Mouse (Mus musculus): ENCODE data around the gene Ptchd1.

Gene Ptchd1

DNA sequence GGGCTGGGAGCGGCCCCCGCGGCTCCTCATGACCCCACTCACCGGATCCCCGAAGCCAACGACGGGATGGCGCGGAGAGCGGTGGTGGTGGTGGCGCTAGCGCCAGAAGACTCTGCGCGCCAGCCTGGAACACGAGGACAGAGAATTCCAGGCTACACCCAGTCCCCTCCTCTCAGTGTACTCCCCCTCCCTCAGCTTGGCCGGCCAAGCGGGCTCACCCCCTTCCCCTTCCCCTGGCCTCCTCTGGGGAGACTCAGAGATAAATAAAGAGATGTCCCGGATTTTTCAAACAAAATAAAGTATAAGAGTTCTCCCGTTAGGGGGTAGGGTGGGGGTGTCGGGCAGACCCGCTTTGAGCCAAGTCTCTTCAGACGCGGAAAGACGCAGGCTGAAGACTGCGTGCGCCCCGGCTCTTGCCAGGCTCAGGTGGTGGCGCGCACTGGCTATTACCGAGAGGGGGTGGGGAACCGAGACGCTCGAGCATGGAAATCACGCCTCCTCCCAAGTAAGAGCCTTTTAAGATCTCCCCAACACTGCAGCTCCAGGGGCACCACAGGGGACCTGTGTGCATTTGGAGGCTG, at the start of gene Ptchd1:
Gene Ptchd1 (minus strand): TSS at position 114 of the 581 bp plus-strand sequence.
- ChIA-PET CTCF (no interaction called here), POLR2A (interaction anchor here in 1 of 4 experiments (0.5 kb wide), 1 partner anchor 413 kb away, joined by 3 read pairs; no protein-coding TSS in a partner anchor)

- ChIA-PET POLR2A (no interaction called here), CTCF (no interaction called here)
Measured at GRCm38 (mm10) chrX:155657971-155658370, 34.4 kb upstream of the Ptchd1 start.

DNA sequence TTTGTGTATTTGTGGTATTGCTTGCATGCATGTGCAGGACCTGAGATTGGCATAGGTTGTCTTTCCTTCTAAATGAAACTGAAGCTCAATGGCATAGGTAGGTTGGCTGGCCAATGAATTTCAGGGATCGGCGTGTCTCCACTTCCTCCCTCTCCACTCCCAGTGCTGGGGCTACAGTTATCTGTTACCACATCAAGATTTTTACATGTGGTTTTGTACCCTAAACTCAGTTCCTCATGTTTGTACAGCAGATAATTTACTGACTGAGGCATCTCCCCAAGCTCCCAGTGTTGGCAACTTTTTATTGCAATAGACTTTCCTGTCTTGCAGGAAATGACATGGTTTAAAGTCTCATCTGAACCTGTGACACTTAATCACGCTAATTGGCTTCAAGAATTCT, 22.4 kb upstream of the Ptchd1 start:
- POLR2A ChIA-PET, result no interaction called here
- CTCF ChIA-PET, result no interaction called here

DNA sequence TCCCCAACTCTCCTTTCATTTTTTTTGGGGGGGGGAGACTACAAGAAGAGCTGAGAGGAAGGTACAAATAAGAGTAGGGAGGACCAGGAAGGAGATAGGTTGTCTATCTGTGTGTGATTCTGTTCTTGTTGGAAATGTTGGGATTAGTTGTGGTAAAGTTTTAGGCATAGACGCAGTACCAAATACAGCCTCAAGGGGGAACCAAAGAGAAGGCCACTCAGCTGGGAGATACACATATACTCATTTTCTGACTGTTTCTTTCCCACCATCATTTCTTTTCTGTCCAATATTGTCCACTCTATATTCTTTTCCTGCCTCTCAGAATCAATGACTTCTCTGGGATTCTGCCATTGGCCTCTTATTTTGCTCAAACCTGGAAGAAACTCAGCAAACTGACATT, 20.4 kb upstream of the Ptchd1 start:
- POLR2A ChIA-PET, result no interaction called here
- CTCF ChIA-PET, result interaction anchor here in 1 of 4 experiments (0.7 kb wide), 1 partner anchor 1243 kb away, joined by 4 read pairs; no protein-coding TSS in a partner anchor

DNA sequence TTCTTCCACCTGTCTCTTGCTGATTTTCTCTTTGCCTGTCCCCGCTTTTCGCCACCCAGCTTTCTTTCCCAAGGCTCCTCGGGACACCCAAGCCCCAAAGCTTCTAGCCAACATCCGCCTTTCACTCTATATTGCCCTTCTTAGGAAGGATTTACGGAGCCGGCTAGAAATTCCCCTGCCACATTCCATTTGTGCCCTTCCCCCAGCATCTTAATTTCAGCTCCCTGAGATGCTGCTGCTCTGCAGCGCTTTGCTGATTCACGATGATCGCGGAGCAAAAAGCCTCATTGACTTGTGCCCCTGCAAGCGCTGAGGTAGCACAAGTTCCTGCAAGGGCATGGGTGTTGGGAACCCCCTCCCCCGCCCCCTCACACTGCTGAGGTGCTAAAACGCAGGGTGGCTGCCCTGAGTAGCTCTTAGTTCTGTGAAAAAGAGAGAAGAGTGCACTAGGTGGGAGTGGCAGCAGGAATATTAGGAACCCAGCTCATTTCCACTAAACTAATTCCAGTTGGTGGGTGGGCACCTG, 2.1 kb upstream of the Ptchd1 start:
- ChIA-PET CTCF (interaction anchor here in 1 of 4 experiments (0.6 kb wide), 1 partner anchor 143 kb away, joined by 3 read pairs; no protein-coding TSS in a partner anchor), POLR2A (no interaction called here)

DNA sequence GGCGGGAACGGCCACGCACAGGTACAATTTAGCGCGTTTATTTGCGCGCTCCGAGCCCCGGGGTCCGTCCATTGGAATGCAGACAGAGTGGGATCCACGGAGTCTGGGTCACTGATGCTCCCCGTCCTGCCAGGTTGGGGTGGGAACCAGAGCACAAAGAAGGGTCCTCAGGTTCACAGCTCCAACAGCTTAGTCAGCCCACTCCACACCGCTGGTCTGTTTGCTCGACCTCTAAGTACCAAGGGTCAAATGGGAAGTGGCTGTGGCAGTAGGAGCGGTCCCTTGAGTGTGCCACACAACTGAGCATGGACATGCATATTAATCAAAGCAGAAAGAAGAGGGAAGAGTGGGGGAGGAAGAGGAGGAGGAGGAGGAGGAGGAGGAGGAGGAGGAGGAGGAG, 1.3 kb upstream of the Ptchd1 start:
- POLR2A ChIA-PET, result no interaction called here
- CTCF ChIA-PET, result interaction anchor here in 1 of 4 experiments (0.6 to 0.7 kb wide), 3 partner anchors 143 to 272 kb away, joined by 3 to 13 read pairs (median 3); no protein-coding TSS in a partner anchor

DNA sequence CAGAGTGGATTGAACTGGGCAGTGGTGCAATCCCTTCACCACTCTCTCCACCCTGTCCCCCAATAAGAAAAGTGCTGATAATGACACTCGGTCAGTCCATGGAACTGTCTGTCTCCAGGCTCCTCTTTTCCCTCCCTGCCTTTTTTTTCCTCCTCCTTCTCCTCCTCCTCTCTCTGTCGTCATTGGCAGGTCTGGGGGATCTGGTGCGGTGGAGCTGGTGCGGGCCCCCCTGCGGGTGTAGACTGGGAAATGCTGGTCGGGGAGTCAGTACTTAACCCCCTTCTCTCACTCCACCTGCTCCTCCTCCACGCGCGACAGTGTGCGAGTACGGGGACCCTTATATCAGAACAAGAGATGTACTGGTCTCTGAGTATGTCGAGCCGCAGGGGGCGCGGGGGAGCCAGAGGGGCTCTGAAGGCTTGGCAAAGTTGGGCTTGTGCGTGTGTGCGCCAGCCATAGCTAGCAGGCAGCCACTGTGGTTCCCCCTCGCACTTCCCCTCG, 777 bp upstream of the Ptchd1 start, which contains the start of gene Gm15155:
Gene Gm15155 (plus strand): TSS at position 401 of the 501 bp plus-strand sequence.
- ChIA-PET CTCF (interaction anchor here in 1 of 4 experiments (0.7 kb wide), 1 partner anchor 251 kb away, joined by 13 read pairs; no protein-coding TSS in a partner anchor), POLR2A (interaction anchor here in 1 of 4 experiments (0.5 kb wide), 1 partner anchor 413 kb away, joined by 3 read pairs; no protein-coding TSS in a partner anchor)

- ChIA-PET POLR2A (no interaction called here), CTCF (no interaction called here)
Measured at GRCm38 (mm10) chrX:155622961-155623599, 534 bp downstream of the Ptchd1 start.

- ChIA-PET CTCF (no interaction called here), POLR2A (no interaction called here)
Measured at GRCm38 (mm10) chrX:155622527-155622926, 1.1 kb downstream of the Ptchd1 start.

DNA sequence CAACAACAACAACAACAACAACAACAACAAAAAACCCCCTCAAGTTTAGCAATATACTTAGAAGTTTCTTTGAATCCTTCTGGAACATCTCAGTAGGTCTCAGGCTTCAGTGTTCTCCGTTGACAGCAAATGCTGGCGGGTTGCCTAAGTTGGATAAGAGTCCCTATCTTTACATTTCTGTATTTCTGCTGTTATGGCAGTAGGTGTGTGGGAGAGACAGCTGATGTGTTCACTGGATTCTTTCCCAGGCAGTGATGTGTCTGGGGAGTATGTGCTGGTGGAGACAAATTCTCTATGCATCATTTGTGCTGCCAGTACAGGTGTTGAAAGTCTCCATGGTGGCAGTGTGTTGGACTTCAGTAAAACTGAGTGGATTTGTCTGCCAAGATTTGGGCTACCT, 22.4 kb downstream of the Ptchd1 start:
- ChIA-PET POLR2A (no interaction called here), CTCF (no interaction called here)

GRCm38 (mm10) chrX:155596390-155596789, 27.2 kb downstream of the Ptchd1 start:
- ChIA-PET CTCF (no interaction called here), POLR2A (no interaction called here)

GRCm38 (mm10) chrX:155594685-155595084, 28.9 kb downstream of the Ptchd1 start:
- POLR2A ChIA-PET, result no interaction called here

GRCm38 (mm10) chrX:155592467-155592866, 31.1 kb downstream of the Ptchd1 start:
- ChIA-PET POLR2A (no interaction called here), CTCF (no interaction called here)

More at GRCm38 (mm10) chrX:155594685-155595084, 28.9 kb downstream of the Ptchd1 start:
- CTCF ChIA-PET, result no interaction called here

GRCm38 (mm10) chrX:155591490-155591889, 32.1 kb downstream of the Ptchd1 start:
- POLR2A ChIA-PET, result no interaction called here
- CTCF ChIA-PET, result no interaction called here

GRCm38 (mm10) chrX:155584586-155584985, 39.0 kb downstream of the Ptchd1 start:
- ChIA-PET POLR2A (no interaction called here), CTCF (interaction anchor here in 1 of 4 experiments (0.7 kb wide), 1 partner anchor 43 kb away, joined by 4 read pairs; no protein-coding TSS in a partner anchor)

GRCm38 (mm10) chrX:155579791-155580190, 43.8 kb downstream of the Ptchd1 start:
- POLR2A ChIA-PET, result no interaction called here
- CTCF ChIA-PET, result no interaction called here

DNA sequence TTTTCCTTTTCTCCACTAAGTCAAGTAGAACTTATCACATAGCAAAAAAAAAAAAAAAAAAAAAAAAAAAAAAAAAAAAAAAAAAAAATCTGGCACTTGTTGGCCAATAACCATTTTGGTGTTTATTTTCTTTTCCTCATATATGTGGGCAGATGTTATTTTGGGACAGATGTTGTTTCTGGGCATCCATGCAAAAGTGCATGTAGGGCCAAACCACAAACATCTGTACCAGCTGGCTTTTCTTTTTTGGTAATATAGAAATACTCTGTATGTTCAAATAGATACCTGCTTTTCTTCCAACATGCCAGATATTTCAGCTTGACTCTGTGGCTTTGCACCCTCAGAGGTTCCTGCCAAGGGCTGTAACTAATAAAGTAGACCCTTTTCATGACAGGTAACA, 51.2 kb downstream of the Ptchd1 start:
- ChIA-PET POLR2A (no interaction called here), CTCF (interaction anchor here in 1 of 4 experiments (0.6 kb wide), 1 partner anchor 397 kb away, joined by 3 read pairs; no protein-coding TSS in a partner anchor)

- POLR2A ChIA-PET, result no interaction called here
- CTCF ChIA-PET, result no interaction called here
Measured at GRCm38 (mm10) chrX:155543780-155544179, 79.8 kb downstream of the Ptchd1 start.
